Mouse (Mus musculus): Measurements from ENCODE around the gene Wdfy2. TPM values are rescaled to one million over a fixed set of nuclear protein-coding genes. Genes with fewer than 3 reads are reported as not detected.

Wdfy2 gene
- polyA plus RNA-seq, 2 experiments: 10.9 to 12.8 TPM

DNA sequence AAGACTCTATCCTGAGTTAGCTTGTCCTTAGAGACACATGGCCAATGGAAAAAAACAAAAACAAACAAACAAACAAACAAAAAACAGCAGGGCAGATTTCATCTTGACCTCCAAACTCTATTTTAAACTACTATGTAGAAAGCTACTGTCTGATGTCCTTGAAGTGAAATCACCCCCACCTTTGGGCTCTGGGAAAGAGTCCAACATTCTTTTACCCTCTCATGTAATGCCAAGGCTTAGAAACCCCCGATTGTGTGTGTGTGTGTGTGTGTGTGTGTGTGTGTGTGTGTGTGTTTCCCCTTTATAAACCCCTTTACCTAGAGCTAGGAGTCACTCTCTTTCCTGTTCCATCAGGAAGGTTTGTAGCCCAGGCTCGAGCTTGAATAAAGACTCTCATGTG, 165.1 kb downstream of the Wdfy2 start:
- Histone ChIP-seq H3K9ac (ENCODE audit: low read depth, low read length, severe bottlenecking) (no peak overlapping the region), H3K4me2 (replicated peaks; ENCODE audit: low read depth, low read length, severe bottlenecking) (no peak overlapping the region), H3K9me3 (ENCODE audit: control insufficient read depth, low read length) (no peaks in the 10 kb centered on the region), H3K4me3 (replicated peaks; ENCODE audit: low read length) (no peak overlapping the region), H3K36me3 (ENCODE audit: control insufficient read depth, insufficient read depth, low read length) (no peaks in the 10 kb centered on the region), H3K27me3 (ENCODE audit: control insufficient read depth, insufficient read depth, low read length) (no peaks in the 10 kb centered on the region), H3K4me1 (ENCODE audit: control insufficient read depth, insufficient read depth, low read length) (no peaks in the 10 kb centered on the region), H3K27ac (replicated peaks; ENCODE audit: low read depth, low read length) (no peak overlapping the region)
- TF ChIP-seq POLR2A (IDR thresholded peaks at IDR 0.05; ENCODE audit: borderline replicate concordance, extremely low read depth, insufficient read depth, insufficient read length): no peak
- ATAC-seq (ENCODE audit: low FRiP score, low read depth) (no peak), DNase-seq (ENCODE audit: low spot score) (no peak)
- WGBS: 50% methylated on average over 2 of the region's 2 CpGs

Small RNAs within 50 kb of the gene (microRNA-seq; reads per million reads assigned to microRNA genes)
- gene Mir6541: not detected
- 0.69 reads per million for gene Mir8098

Other genes starting within 250 kb of the Wdfy2 start
- gene Serpine3, start 174.0 kb upstream of the Wdfy2 start, polyA plus RNA-seq (2012; rRNA removed): not detected in 2 replicates
- not detected in 2 replicates for gene Serpine3, start 174.0 kb upstream of the Wdfy2 start, polyA plus RNA-seq (2014; fragmentation: Nextera tagmentation; extraction: Ambion mirVana)
- gene Ints6, start 76.5 kb upstream of the Wdfy2 start, polyA plus RNA-seq (2012; rRNA removed): 16.9 and 18.9 TPM in 2 replicates
- gene Ints6, start 76.5 kb upstream of the Wdfy2 start, polyA plus RNA-seq (2014; fragmentation: Nextera tagmentation; extraction: Ambion mirVana): 27.3 and 34.9 TPM in 2 replicates
- gene Defb48, start 146.8 kb downstream of the Wdfy2 start, polyA plus RNA-seq (2012; rRNA removed): not detected in 2 replicates
- not detected in 2 replicates for gene Defb48, start 146.8 kb downstream of the Wdfy2 start, polyA plus RNA-seq (2014; fragmentation: Nextera tagmentation; extraction: Ambion mirVana)
- gene Defb47, start 160.4 kb downstream of the Wdfy2 start, polyA plus RNA-seq (2012; rRNA removed): not detected in 2 replicates
- not detected in 2 replicates for gene Defb47, start 160.4 kb downstream of the Wdfy2 start, polyA plus RNA-seq (2014; fragmentation: Nextera tagmentation; extraction: Ambion mirVana)
- gene Defb43, start 174.1 kb downstream of the Wdfy2 start, polyA plus RNA-seq (2012; rRNA removed): not detected in 2 replicates
- not detected in 2 replicates for gene Defb43, start 174.1 kb downstream of the Wdfy2 start, polyA plus RNA-seq (2014; fragmentation: Nextera tagmentation; extraction: Ambion mirVana)
- 0.09 and 0.23 TPM in 2 replicates for gene Defb42, start 209.3 kb downstream of the Wdfy2 start, polyA plus RNA-seq (2012; rRNA removed)
- not detected in 2 replicates for gene Defb42, start 209.3 kb downstream of the Wdfy2 start, polyA plus RNA-seq (2014; fragmentation: Nextera tagmentation; extraction: Ambion mirVana)
- gene Defb30, start 212.3 kb downstream of the Wdfy2 start, polyA plus RNA-seq (2012; rRNA removed): not detected in 2 replicates
- not detected in 2 replicates for gene Defb30, start 212.3 kb downstream of the Wdfy2 start, polyA plus RNA-seq (2014; fragmentation: Nextera tagmentation; extraction: Ambion mirVana)

All from limb, embryonic 14.5 days (tissue).